Mouse (Mus musculus) right cerebral cortex, postnatal 36 days (tissue): ENCODE measurements around the gene Edn1.

ENCODE experiments used
- DNase-seq, 2 experiments: peaks; one replicate each; pipeline ENCODE4 v3.0.0; 2022; ENCODE audit warnings: low spot score in 2 of 2, mixed read lengths in 1 of 2

Edn1 gene

DNA sequence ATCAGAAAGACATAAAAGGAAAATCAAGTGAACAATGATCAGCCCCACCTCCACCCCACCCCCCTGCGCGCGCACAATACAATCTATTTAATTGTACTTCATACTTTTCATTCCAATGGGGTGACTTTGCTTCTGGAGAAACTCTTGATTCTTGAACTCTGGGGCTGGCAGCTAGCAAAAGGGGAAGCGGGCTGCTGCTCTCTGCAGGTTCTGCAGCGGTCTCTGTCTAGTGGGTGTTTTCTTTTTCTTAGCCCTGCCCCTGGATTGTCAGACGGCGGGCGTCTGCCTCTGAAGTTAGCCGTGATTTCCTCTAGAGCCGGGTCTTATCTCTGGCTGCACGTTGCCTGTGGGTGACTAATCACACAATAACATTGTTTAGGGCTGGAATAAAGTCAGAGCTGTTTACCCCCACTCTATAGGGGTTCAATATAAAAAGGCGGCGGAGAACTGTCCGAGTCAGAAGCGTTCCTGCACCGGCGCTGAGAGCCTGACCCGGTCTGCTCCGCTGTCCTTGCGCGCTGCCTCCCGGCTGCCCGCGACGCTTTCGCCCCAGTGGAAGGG, at the start of gene Edn1:
Gene Edn1 (plus strand): TSS at position 316 of the 561 bp plus-strand sequence.
- DNase-seq, result no peak

DNA sequence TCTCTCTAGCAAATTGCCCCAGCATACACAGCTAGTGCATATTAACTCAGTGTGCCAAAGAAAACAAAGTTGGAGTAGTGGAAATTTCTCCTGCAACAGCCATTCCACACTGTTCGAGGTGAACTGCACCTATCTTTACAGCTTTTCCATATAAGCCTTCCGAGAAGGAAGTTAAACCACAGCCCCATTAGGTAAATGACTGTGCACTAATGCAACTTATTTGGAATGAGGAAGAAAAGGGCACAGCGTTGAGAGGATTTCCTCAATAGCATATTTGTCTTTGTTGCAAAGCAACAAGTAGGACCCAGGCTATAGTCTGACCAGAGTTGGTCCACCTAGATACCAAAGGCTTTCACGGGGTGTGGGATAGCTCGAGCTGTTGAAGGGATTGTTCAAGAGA, 47.5 kb upstream of the Edn1 start:
- no peak for DNase-seq

DNA sequence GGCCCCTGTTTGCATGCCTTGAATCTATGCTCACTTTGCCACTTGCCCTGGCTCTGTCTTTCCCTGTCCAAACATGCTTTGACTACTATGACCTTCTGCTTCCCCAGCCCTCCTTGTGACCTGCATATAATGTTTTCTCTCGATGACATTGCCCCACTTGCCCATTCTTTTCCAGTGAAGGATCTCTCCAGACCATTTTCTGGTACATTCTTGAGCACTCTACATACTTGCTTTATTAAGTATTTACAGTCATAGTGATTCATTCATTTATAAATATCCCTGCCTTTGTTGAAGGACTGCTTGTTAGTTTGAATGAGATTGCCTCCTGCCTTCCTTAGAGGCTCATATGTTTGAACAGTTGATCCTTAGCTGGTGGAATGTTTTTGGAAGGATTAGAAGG, 46.2 kb upstream of the Edn1 start:
- no peak for DNase-seq

- DNase-seq, result no peak
These were observed 42.9 kb upstream of the Edn1 start for GRCm38 (mm10) chr13:42258422-42258821.

DNA sequence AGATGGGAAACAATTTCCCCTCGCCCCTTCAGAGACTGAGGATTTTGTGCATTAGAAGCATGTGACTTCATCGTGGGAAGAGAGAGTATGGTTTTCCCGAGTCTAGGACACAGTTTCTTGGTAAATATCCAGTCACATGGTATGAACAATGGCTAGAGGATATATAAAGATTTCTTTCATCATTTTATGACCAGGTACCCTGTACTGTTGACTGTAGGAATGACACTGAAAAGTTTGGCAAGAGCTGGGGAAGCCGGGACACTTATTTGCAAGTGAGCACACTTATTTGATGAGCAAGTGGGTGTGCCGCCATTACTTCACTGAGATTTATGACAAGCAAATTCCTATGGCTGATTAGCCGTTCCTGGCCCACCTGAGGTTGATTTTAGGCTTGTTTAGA, 40.6 kb upstream of the Edn1 start:
- no peak for DNase-seq

DNA sequence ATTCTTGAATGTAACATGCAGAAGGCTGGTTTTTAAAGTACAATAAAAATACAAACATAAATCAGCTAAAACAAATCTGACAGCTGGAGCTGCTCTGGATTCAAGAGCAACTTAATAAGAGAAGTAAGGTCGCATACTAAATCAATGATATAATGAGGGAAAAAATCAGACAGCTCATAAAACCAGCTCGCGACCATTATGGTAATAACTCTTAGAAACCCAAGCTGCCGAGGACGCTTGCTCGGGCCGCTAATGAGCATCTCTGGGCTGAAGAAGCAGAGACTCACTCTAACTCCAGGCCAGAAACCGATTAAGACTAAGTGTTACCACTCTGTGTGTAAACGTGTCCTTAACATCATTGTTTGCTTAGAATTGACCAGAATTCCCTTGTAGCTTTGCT, 31.2 kb upstream of the Edn1 start:
- DNase-seq, result no peak

DNA sequence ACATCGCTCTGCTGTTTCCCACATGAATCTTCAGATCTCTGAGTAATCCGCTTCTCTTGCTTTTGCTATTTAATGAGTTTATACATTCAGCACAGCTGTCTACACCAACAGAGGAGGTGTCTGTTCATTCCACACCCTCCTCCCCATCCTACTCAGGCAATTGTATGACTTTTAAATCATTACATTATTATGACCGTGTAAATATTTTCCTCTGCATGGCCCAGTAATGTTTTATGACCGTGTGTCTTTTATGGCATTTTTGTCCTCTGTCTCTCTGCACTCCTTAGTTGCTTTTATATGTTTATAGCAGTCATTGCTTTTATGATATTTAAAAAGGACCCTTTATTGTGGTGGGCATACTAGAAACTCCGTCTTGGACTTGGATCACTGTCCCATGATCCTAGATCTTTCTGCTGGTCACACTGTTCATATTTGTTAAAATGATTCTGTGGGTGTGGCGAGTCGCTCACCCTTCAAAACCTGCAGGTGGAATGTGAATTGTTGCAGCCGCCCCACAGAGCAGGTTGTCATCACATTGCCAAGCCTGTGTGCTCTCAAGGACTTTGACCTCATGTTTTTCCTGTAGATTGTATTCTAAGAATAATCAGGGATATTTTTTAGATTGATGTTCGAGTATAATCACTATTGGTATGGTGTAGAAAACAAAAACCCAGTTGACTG, 24.4 kb upstream of the Edn1 start:
- no peak for DNase-seq

DNA sequence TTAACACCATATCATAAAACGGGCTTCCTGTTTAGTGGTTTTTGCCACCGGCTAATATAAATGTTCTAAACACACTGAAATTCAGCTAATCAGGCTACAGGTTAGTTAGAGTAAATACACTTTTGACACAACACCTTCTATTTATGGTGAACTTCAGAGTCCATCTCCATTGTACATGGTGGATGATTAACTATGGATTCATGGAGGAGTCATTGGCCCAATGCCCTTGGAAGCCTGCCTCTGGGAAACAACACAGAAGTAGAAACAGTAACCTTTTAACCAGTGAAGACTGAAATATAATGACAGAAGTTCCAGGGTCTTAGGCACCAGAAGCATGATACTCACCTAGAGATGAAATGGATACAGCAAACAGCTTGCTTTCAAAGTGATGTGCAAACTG, 23.5 kb upstream of the Edn1 start:
- DNase-seq, result no peak

- no peak for DNase-seq
These were observed 15.4 kb upstream of the Edn1 start for GRCm38 (mm10) chr13:42285896-42286295.

DNA sequence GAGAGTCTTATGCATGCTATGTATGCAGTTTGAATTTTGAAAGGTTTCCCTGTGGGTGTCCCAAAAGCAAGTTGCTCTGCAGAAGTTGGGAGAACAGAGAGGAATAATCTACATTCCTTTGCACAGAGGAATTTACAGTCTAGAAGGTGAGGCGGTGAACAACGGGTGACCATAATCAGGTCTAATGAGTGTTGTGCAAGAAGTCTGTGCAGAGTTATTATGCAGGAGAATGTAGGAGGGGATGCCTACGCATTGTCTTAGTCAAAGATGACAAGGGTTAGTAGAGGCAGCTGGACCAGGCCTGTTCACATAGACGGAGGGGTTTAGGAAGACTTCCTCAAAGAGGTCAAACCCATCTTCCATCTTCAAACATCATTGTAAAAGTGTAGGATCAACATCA, 14.5 kb upstream of the Edn1 start:
- DNase-seq, result no peak

- DNase-seq, result no peak
These were observed 8.7 kb upstream of the Edn1 start for GRCm38 (mm10) chr13:42292593-42292992.

DNA sequence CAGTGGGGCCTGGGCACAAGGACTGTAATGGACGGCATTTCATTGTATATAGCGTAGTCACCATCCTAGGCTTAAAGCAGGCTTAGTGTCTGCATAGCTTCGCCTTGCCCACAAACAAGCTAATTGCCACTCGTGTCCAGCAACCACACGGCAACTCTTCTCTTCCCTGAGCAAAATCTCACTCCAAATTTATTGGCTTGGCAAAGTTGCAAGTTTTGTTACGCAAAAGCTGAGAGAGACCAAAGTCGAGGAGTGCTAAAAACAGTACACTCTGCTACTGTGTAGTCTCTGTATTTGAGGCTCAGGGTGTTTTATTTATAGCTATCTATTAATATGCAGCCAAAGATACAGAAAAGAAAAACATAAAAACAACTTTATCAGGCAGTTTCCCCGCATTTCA, 3.0 kb upstream of the Edn1 start:
- DNase-seq, result no peak

GRCm38 (mm10) chr13:42298766-42299165, 2.5 kb upstream of the Edn1 start:
- no peak for DNase-seq

- DNase-seq, result peak; percentile 42 to 51
These were observed 709 bp upstream of the Edn1 start for GRCm38 (mm10) chr13:42300567-42300966.

DNA sequence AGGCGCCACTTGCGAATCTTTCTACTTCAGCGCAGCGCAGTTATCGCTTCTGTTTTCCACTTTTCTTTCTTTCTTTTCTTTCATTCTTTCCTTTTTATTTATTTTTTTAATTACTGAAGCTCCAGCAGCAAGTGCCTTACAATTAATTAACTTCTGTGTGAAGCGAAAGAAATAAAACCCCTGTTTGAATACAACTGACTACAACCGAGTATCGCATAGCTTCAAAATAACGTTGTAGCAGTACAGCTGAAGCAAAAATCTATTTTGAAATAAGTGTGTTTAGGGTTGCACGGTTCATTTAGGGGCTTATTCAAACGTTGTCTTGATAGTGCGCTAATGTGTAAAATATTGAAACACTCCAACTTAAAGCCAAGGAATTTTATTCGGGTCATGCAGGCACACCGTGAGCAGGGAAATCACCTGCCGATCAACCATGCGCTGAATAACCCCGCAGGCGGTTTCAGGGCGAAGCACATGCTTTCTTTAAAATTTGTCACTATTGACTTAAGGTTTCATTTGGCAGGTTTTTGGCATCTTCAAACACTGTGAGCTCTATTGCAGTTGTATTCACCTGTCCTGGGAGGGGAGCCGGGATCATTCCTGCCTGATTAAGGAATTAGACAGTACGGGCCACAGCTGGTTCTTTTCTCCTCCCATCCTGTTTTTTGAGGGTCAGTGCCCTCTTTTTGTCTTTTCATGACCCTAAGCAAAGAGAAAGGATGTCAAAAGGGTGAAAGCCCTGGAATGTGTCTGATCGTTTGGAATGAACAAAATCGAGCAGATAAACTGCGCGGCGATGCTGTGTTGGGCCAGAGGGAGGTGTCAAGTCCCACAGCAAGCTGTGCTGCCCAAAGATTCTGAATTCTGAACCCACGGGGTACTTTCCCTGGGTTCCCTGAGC, 935 bp downstream of the Edn1 start:
- DNase-seq, result no peak

- no peak for DNase-seq
These were observed 2.1 kb downstream of the Edn1 start for GRCm38 (mm10) chr13:42303180-42303929.

- no peak for DNase-seq
These were observed 2.9 kb downstream of the Edn1 start for GRCm38 (mm10) chr13:42304139-42304538.

DNA sequence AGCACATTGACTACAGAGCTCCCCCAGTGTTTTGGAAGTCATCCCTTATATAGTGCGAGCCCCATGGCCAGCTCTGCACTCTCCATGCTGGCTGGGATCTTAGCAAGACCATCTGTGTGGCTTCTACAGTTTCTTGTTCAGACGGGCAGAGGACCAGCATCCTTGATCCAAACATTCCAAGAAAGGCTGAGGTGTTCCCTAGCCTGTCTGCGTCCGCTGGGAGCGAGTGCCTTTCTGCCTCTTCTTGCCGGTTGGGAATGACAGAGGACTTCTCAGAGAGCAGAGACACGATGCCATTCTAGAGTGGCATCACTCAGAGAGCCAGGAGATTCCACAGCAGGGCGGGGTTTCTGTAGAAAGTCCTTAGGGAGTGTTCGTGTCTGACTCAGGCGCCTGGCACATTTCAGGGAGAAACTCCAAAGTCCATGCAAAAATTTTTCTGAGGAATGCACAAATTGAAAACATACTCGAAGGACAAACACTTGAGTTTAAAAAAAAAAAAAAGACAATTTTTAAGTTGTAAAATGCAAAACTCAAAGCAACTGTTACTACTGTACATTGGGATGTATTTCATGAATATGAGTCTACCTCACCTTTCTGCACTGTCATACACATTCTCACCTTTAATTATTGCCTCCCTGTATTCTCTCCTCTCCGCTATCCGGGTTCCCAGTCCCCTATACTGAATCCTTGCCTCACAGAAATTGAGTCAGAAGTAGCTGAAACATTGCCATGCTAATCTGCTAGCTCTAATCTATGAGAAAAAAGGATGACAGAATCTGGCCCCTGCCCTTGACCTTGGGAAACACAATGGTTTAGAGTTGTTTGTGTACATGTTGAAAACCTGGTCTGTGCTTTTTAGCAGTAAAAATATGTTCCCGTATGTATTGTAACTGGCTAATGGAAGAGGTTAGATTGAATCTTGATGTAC, 5.9 kb downstream of the Edn1 start:
- no peak for DNase-seq

DNA sequence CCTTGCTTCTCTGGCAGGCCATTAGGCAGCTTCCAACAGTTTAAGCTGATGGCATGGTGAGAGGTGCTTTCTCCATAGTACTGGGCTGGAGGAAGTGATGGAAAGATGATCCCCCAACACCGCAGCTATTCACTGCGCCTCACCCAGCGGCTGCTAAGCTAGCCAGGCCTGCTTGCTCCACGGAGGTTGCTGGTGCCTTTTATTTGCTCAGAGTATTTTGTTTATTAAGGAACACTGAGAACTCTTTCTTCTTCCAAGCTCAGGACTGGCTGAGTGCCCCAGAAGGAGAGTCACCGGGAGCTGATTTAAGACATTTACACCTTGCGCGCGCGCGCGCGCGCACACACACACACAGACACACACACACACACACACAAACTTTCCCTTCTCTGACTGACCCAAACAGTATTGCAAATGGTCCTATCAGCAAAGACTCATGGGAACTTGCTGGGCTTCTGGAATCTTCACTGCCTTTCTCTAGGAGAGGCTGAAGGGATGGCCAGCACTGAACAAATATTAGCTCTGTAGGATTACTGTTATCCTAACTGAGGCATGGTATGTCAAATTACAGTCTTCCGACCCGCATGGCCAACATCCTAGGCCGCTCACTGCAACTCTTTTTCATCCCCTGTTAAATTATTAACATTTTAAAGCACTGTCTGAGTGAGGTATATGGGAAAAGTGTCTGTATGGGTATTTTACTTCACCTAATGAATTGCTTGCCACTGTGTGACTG, 7.3 kb downstream of the Edn1 start:
- DNase-seq, result no peak

DNA sequence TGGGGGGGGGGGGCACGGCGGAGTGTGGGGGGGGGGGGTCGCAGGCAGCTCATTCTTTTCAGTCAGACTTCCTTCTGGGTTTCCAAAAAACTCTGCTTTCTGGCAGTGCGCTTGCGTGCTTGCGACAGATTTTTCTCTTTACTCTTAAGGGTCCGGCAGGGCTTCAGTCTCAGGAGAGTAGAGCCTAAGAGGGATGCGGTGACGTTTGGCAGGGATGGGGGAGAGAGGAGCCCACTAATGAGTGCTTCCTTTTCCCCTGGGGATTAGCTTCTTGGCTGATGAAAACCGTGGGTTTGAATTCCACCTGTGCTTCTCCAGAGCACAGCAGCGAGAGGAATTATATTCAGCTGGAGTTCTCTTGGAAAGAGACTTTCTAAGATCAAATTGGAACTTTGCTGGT, 8.5 kb downstream of the Edn1 start:
- DNase-seq, result no peak
